Mouse (Mus musculus) cortical plate, adult 2 months (tissue): ENCODE measurements around the gene Cep57l1.

Experiments used
- CTCF ChIP-seq: fragments of 200-500 bp; IDR thresholded peaks from 2 replicates; pipeline ENCODE4 v1.5.1; 2011; ENCODE audit warnings: mild to moderate bottlenecking, control low read depth, low read length; ENCODE audit not compliant: insufficient read depth; ENCODE audit errors: extremely low read depth
- POLR2A ChIP-seq: fragments of 200-500 bp; IDR thresholded peaks from 2 replicates; pipeline ENCODE4 v1.6.1; 2011; ENCODE audit warnings: mild to moderate bottlenecking, low read length, control low read depth; ENCODE audit not compliant: insufficient read depth; ENCODE audit errors: extremely low read depth

DNA sequence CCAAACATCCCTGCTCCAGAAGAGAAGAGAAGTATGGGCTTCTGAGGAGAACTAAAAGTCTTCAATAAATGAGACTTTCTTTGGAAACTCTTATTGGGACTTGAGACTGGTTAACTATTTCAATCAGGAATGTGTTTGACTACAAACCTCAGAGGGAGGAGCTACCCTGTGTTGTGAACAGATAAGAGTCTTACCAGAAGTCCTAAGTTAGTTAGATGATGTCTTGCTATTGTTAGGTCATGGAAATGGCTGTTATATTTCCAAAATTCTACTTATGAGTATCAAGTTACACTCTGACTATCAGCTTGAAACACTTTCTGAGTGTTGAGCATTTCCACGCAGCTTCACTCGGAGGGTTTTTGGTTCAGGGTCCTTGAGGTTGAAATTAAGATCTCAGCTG, 39.0 kb upstream of the Cep57l1 start:
- TF ChIP-seq CTCF = no peak
- no peak for TF ChIP-seq POLR2A
